Mouse (Mus musculus) thymus, postnatal 0 days (tissue): ENCODE data around the gene Tctex1d4. TPM values are rescaled to one million over a fixed set of nuclear protein-coding genes. Genes with fewer than 3 reads are reported as not detected.

Experiments used
- microRNA-seq: library from miRNA; unstranded; fragments of <30 nt; microRNA quantifications from one replicate; pipeline ENCODE4, GENCODE M21; 2016; ENCODE audit warnings: borderline number of aligned reads
- polyA plus RNA-seq: library from polyadenylated mRNA; unstranded; fragments of >200 nt; fragmentation: Nextera tagmentation; extraction: Ambion mirVana; gene quantifications from 2 replicates; pipeline ENCODE4 v1.2.1, GENCODE M21; 2015

The Tctex1d4 gene
- polyA plus RNA-seq, 1 experiment from 2014 or later: 1.8 TPM

Small RNA genes within 50 kb of the gene (microRNA-seq; reads per million reads assigned to microRNA genes)
- not detected for gene Gm22398

Other genes starting within 250 kb of the Tctex1d4 start
- 0.04 and 0.09 TPM in 2 replicates for gene Zswim5, start 249.4 kb upstream of the Tctex1d4 start, polyA plus RNA-seq
- gene Urod, start 132.4 kb upstream of the Tctex1d4 start, polyA plus RNA-seq: 102 and 109 TPM in 2 replicates
- 14.4 and 14.6 TPM in 2 replicates for gene Hectd3, start 131.5 kb upstream of the Tctex1d4 start, polyA plus RNA-seq
- 40.9 and 42.1 TPM in 2 replicates for gene Eif2b3, start 107.4 kb upstream of the Tctex1d4 start, polyA plus RNA-seq
- 0.39 and 0.44 TPM in 2 replicates for gene Ptch2, start 30.7 kb upstream of the Tctex1d4 start, polyA plus RNA-seq
- gene Btbd19, start 1.1 kb upstream of the Tctex1d4 start, polyA plus RNA-seq: 15.7 and 19.2 TPM in 2 replicates
- 3.4 and 4.1 TPM in 2 replicates for gene Plk3, start 7.2 kb downstream of the Tctex1d4 start, polyA plus RNA-seq
- 1,163 and 1,165 TPM in 2 replicates for gene Rps8, start 29.4 kb downstream of the Tctex1d4 start, polyA plus RNA-seq
- 52.2 and 56.1 TPM in 2 replicates for gene Kif2c, start 55.8 kb downstream of the Tctex1d4 start, polyA plus RNA-seq
- gene Tmem53, start 125.2 kb downstream of the Tctex1d4 start, polyA plus RNA-seq: 13.7 and 14.2 TPM in 2 replicates
- gene Armh1, start 125.3 kb downstream of the Tctex1d4 start, polyA plus RNA-seq: 0.38 and 0.45 TPM in 2 replicates